Mouse (Mus musculus) cerebellum, adult 9-10 months (tissue): ENCODE data around the gene Myzap.
"Not testable (repeated sequence)": the region's sequence is repeated elsewhere in the genome, so short reads cannot be mapped to it uniquely, and the experiment has no call there.

Experiments
- DNase-seq: peaks from one replicate; pipeline ENCODE4 v3.0.0; 2022

Gene Myzap

GRCm38 (mm10) chr9:71591938-71592548, at the start of gene Myzap:
TSS of gene Myzap (minus strand) at chr9:71592360.
- peak; percentile 24 for DNase-seq

GRCm38 (mm10) chr9:71640361-71640927, 48.3 kb upstream of the Myzap start:
- no peak for DNase-seq

- DNase-seq: no peak
Measured at GRCm38 (mm10) chr9:71638198-71638597, 46.0 kb upstream of the Myzap start.

GRCm38 (mm10) chr9:71636854-71637253, 44.7 kb upstream of the Myzap start:
- DNase-seq: no peak

GRCm38 (mm10) chr9:71635627-71636026, 43.5 kb upstream of the Myzap start:
- DNase-seq: no peak

GRCm38 (mm10) chr9:71634916-71635315, 42.8 kb upstream of the Myzap start:
- no peak for DNase-seq

- DNase-seq: no peak
Measured at GRCm38 (mm10) chr9:71628921-71629320, 36.8 kb upstream of the Myzap start.

- DNase-seq: no peak
Measured at GRCm38 (mm10) chr9:71628286-71628685, 36.1 kb upstream of the Myzap start.

GRCm38 (mm10) chr9:71625961-71626360, 33.8 kb upstream of the Myzap start:
- no peak for DNase-seq

- peak; percentile 26 for DNase-seq
Measured at GRCm38 (mm10) chr9:71624793-71625495, 32.8 kb upstream of the Myzap start.

- no peak for DNase-seq
Measured at GRCm38 (mm10) chr9:71623871-71624569, 31.9 kb upstream of the Myzap start.

GRCm38 (mm10) chr9:71622593-71622992, 30.4 kb upstream of the Myzap start:
- no peak for DNase-seq

- DNase-seq: no peak
Measured at GRCm38 (mm10) chr9:71621968-71622367, 29.8 kb upstream of the Myzap start.

- DNase-seq: not testable (repeated sequence)
Measured at GRCm38 (mm10) chr9:71620116-71620515, 28.0 kb upstream of the Myzap start.

- no peak for DNase-seq
Measured at GRCm38 (mm10) chr9:71617363-71617762, 25.2 kb upstream of the Myzap start.

GRCm38 (mm10) chr9:71616185-71616584, 24.0 kb upstream of the Myzap start:
- peak; percentile 60 for DNase-seq

- DNase-seq: no peak
Measured at GRCm38 (mm10) chr9:71614643-71615042, 22.5 kb upstream of the Myzap start.

GRCm38 (mm10) chr9:71612981-71613380, 20.8 kb upstream of the Myzap start:
- DNase-seq: no peak

GRCm38 (mm10) chr9:71611876-71612275, 19.7 kb upstream of the Myzap start:
- no peak for DNase-seq

- DNase-seq: no peak
Measured at GRCm38 (mm10) chr9:71609010-71609409, 16.9 kb upstream of the Myzap start.

GRCm38 (mm10) chr9:71606296-71607057, 14.3 kb upstream of the Myzap start:
- no peak for DNase-seq

- DNase-seq: no peak
Measured at GRCm38 (mm10) chr9:71604914-71605635, 12.9 kb upstream of the Myzap start.
